Comparison of ENCODE assay signal across 8 mouse cellular contexts in genomic region chr10:40884279-40884806, GRCm38 (mm10). TPM values are rescaled to one million over a fixed set of nuclear protein-coding genes. Genes with fewer than 3 reads are reported as not detected.
A peak's percentile ranks its signal among the peaks of the same experiment; 100 is the strongest.
DNase-seq lines count a peak whose midpoint lies in the region; ATAC-seq and TF ChIP-seq lines count a peak whose summit lies in the region.

No protein-coding gene starts in this region.

- no peak for TF ChIP-seq POLR2A in CH12.LX (IDR thresholded peaks at IDR 0.05; ENCODE audit: low read depth, low read length)

- H3K27me3 ChIP-seq in CH12.LX (replicated peaks), result peaks cover 35% of the 10 kb centered on the region
- no peaks in the 10 kb centered on the region for H3K27me3 ChIP-seq in embryonic facial prominence, embryonic 13.5 days
- H3K27me3 ChIP-seq in heart, postnatal 0 days (ENCODE audit: control insufficient read depth, insufficient read depth, low read length), result no peaks in the 10 kb centered on the region
- H3K27me3 ChIP-seq in liver, postnatal 0 days (ENCODE audit: insufficient read depth, low read length), result peaks cover 16% of the 10 kb centered on the region

- in situ Hi-C loops in CH12.LX (cut with MboI; ENCODE audit: low pct_ligation_motif_present, low pct_unique_long_range_greater_than_20kb, low sequenced_read_pairs), result no loop called here

- DNase-seq in CH12.LX (ENCODE audit: extremely low read depth), result no peak
- peak; percentile 41 for DNase-seq in adrenal gland, postnatal 14 days
- peak; percentile 46 for DNase-seq in heart, postnatal 0 days (ENCODE audit: low spot score)
- peak; percentile 52 to 68 for DNase-seq in kidney, postnatal 4 days
- DNase-seq in liver, postnatal 0 days, result peak; percentile 30
- DNase-seq in ovary, postnatal 14 days (ENCODE audit: low spot score), result peak; percentile 17
- peak; percentile 37 for DNase-seq in thymus, postnatal 14 days

- TF ChIP-seq CTCF in CH12.LX (conservative IDR thresholded peaks at IDR 0.05 in 1 of 2, IDR thresholded peaks at IDR 0.05 in 1 of 2; ENCODE audit: low read depth in 2 of 2, low read length in 2 of 2), result peak in 1 of 2 experiments; percentile 29; a peak in 1 of 4 replicates
- TF ChIP-seq CTCF in heart, postnatal 0 days (IDR thresholded peaks at IDR 0.05; ENCODE audit: low read depth), result peak; percentile 81
- TF ChIP-seq CTCF in liver, postnatal 0 days (IDR thresholded peaks at IDR 0.05; ENCODE audit: low read depth), result peak; percentile 60

- peak overlapping the region; percentile 99 for H3K4me2 ChIP-seq in CH12.LX (ENCODE audit: insufficient read depth, low read depth, poor library complexity, severe bottlenecking)
- peak overlapping the region; percentile 75 for H3K4me2 ChIP-seq in embryonic facial prominence, embryonic 13.5 days
- H3K4me2 ChIP-seq in heart, postnatal 0 days (ENCODE audit: low read depth, low read length), result peak overlapping the region; percentile 99
- H3K4me2 ChIP-seq in liver, postnatal 0 days (ENCODE audit: low read depth, low read length), result peak overlapping the region; percentile 99

- peak overlapping the region in 2 of 3 experiments; percentile 80 to 95 for H3K4me3 ChIP-seq in CH12.LX (replicated peaks in 1 of 3; ENCODE audit: low read depth in 2 of 3, low read length in 2 of 3, poor library complexity in 1 of 3)
- peak overlapping the region; percentile 91 for H3K4me3 ChIP-seq in embryonic facial prominence, embryonic 13.5 days
- H3K4me3 ChIP-seq in heart, postnatal 0 days (ENCODE audit: low read depth, low read length), result peak overlapping the region; percentile 76
- H3K4me3 ChIP-seq in liver, postnatal 0 days (ENCODE audit: low read depth, low read length), result peak overlapping the region; percentile 91

- peaks cover 0 to 16% of the 10 kb centered on the region in 2 experiments; a peak in 2 of 4 replicates for H3K4me1 ChIP-seq in CH12.LX (ENCODE audit: control insufficient read depth in 1 of 2, insufficient read depth in 2 of 2)
- H3K4me1 ChIP-seq in embryonic facial prominence, embryonic 13.5 days, result peaks cover 18% of the 10 kb centered on the region
- peaks cover 11% of the 10 kb centered on the region for H3K4me1 ChIP-seq in heart, postnatal 0 days (ENCODE audit: control insufficient read depth, insufficient read depth)
- peaks cover 17% of the 10 kb centered on the region for H3K4me1 ChIP-seq in liver, postnatal 0 days (ENCODE audit: insufficient read depth)

- H3K27ac ChIP-seq in CH12.LX (ENCODE audit: insufficient read depth, low read depth), result no peak overlapping the region
- peak overlapping the region; percentile 96 for H3K27ac ChIP-seq in embryonic facial prominence, embryonic 13.5 days
- H3K27ac ChIP-seq in heart, postnatal 0 days (ENCODE audit: low read depth), result peak overlapping the region; percentile 86; the same call in 1 of the 2 replicates
- H3K27ac ChIP-seq in liver, postnatal 0 days (ENCODE audit: low read depth), result no peak overlapping the region

- WGBS in embryonic facial prominence, embryonic 13.5 days, result under 1% methylated on average over 40 of the region's 40 CpGs
- WGBS in heart, postnatal 0 days, result under 1% methylated on average over 34 of the region's 40 CpGs
- WGBS in liver, postnatal 0 days (ENCODE audit: insufficient replicate concordance), result under 1% methylated on average over 40 of the region's 40 CpGs

- TF ChIP-seq EP300 in CH12.LX (IDR thresholded peaks at IDR 0.05; ENCODE audit: low read length), result no peak
- TF ChIP-seq EP300 in heart, postnatal 0 days (IDR thresholded peaks at IDR 0.05; ENCODE audit: low read depth), result no peak
- TF ChIP-seq EP300 in liver, postnatal 0 days (IDR thresholded peaks at IDR 0.05; ENCODE audit: low read depth), result no peak

- peak; percentile 13 for TF ChIP-seq RAD21 in CH12.LX (IDR thresholded peaks at IDR 0.05; ENCODE audit: low read depth, low read length)

- H3K79me2 ChIP-seq in CH12.LX (replicated peaks; ENCODE audit: control insufficient read depth, extremely low read depth, insufficient read depth, poor library complexity, severe bottlenecking), result peaks cover 16% of the 10 kb centered on the region

- peaks cover 0 to 12% of the 10 kb centered on the region in 2 experiments for H3K36me3 ChIP-seq in CH12.LX (replicated peaks in 1 of 2; ENCODE audit: control insufficient read depth in 1 of 2, insufficient read depth in 1 of 2, low read length in 1 of 2)
- no peaks in the 10 kb centered on the region for H3K36me3 ChIP-seq in embryonic facial prominence, embryonic 13.5 days
- no peaks in the 10 kb centered on the region for H3K36me3 ChIP-seq in heart, postnatal 0 days (replicated peaks; ENCODE audit: control insufficient read depth, insufficient read depth, low read length)
- H3K36me3 ChIP-seq in liver, postnatal 0 days (replicated peaks; ENCODE audit: insufficient read depth, low read length), result peaks cover 2% of the 10 kb centered on the region; the same call in 1 of the 2 replicates

- peak; percentile 3; the same call in 1 of the 2 replicates for ATAC-seq in embryonic facial prominence, embryonic 13.5 days (ENCODE audit: insufficient number of reproducible peaks, insufficient read depth, low FRiP score, low TSS enrichment, low read depth)
- ATAC-seq in heart, postnatal 0 days (ENCODE audit: insufficient read depth, low read depth), result no peak; the same call in 1 of the 2 replicates
- no peak for ATAC-seq in liver, postnatal 0 days

- no peaks in the 10 kb centered on the region for H3K9me3 ChIP-seq in CH12.LX (replicated peaks; ENCODE audit: low read length)
- H3K9me3 ChIP-seq in embryonic facial prominence, embryonic 13.5 days, result no peaks in the 10 kb centered on the region
- no peaks in the 10 kb centered on the region for H3K9me3 ChIP-seq in heart, postnatal 0 days (replicated peaks; ENCODE audit: control insufficient read depth, low read length)
- H3K9me3 ChIP-seq in liver, postnatal 0 days (ENCODE audit: low read length), result no peaks in the 10 kb centered on the region

- H3K9ac ChIP-seq in CH12.LX (ENCODE audit: insufficient read depth, low read depth), result no peak overlapping the region
- H3K9ac ChIP-seq in embryonic facial prominence, embryonic 13.5 days, result peak overlapping the region; percentile 94
- peak overlapping the region; percentile 63 for H3K9ac ChIP-seq in heart, postnatal 0 days (replicated peaks; ENCODE audit: low read depth, low read length)
- H3K9ac ChIP-seq in liver, postnatal 0 days (replicated peaks), result peak overlapping the region; percentile 63

- dilution Hi-C loops in CH12.LX (cut with MboI; ENCODE audit: extremely low pct_ligation_motif_present, extremely low pct_unique_long_range_greater_than_20kb, low sequenced_read_pairs), result no loop called here

TF ChIP-seq in CH12.LX, 34 proteins besides CTCF, POLR2A, EP300 and RAD21:
- TF ChIP-seq MXI1 (IDR thresholded peaks at IDR 0.05; ENCODE audit: low read depth, low read length), result no peak
- no peak for TF ChIP-seq JUN (IDR thresholded peaks at IDR 0.05; ENCODE audit: insufficient read depth, low read depth, low read length)
- TF ChIP-seq MAX (IDR thresholded peaks at IDR 0.05; ENCODE audit: low read length), result no peak
- no peak for TF ChIP-seq MAZ (IDR thresholded peaks at IDR 0.05; ENCODE audit: low read depth, low read length)

RNA-seq across cellular contexts. Expression of gene Wasf1, which starts 1.1 kb away (rescaled TPM):
- total RNA-seq in CH12.LX (2012; rRNA removed) (not detected in 2 replicates), CH12.LX (2014; rRNA removed) (0.08 TPM in 1 of 2 replicates, not detected in the other)
- polyA plus RNA-seq in CH12.LX (2012; ENCODE audit: insufficient read length, low read depth), result 0.09 and 0.10 TPM in 2 replicates
- 5.6 and 6.9 TPM in 2 replicates for total RNA-seq in adrenal gland, postnatal 14 days (2021)
- 27.3 and 29.1 TPM in 2 replicates for polyA plus RNA-seq in embryonic facial prominence, embryonic 13.5 days (2015; fragmentation: Nextera tagmentation; extraction: Ambion mirVana)
- total RNA-seq in heart, postnatal 0 days (2014; rRNA removed; ENCODE audit: low replicate concordance), result 0.66 and 1.8 TPM in 2 replicates
- polyA plus RNA-seq in heart, postnatal 0 days (2015; fragmentation: Nextera tagmentation; extraction: Ambion mirVana), result 4.6 and 4.9 TPM in 2 replicates
- 0.59 and 0.61 TPM in 2 replicates for polyA plus RNA-seq in liver, postnatal 0 days (2015; fragmentation: Nextera tagmentation; extraction: Ambion mirVana)

RNA-seq across cellular contexts. Expression of gene Cdc40, which starts 1.2 kb away (rescaled TPM):
- total RNA-seq in CH12.LX (2012; rRNA removed) (12.7 and 13.6 TPM in 2 replicates), CH12.LX (2014; rRNA removed) (8.7 and 10.6 TPM in 2 replicates)
- polyA plus RNA-seq in CH12.LX (2012; ENCODE audit: insufficient read length, low read depth), result 34.2 and 36.0 TPM in 2 replicates
- 24.0 and 28.0 TPM in 2 replicates for total RNA-seq in adrenal gland, postnatal 14 days (2021)
- polyA plus RNA-seq in embryonic facial prominence, embryonic 13.5 days (2015; fragmentation: Nextera tagmentation; extraction: Ambion mirVana), result 37.1 and 39.7 TPM in 2 replicates
- total RNA-seq in heart, postnatal 0 days (2014; rRNA removed; ENCODE audit: low replicate concordance), result 17.6 and 19.0 TPM in 2 replicates
- 17.1 and 18.0 TPM in 2 replicates for polyA plus RNA-seq in heart, postnatal 0 days (2015; fragmentation: Nextera tagmentation; extraction: Ambion mirVana)
- 9.4 and 10.3 TPM in 2 replicates for polyA plus RNA-seq in liver, postnatal 0 days (2015; fragmentation: Nextera tagmentation; extraction: Ambion mirVana)

Comparison
In these comparisons a context has a peak if more than half of its experiments do, and no peak if none do; other contexts are left out.
1. H3K27ac ChIP-seq: peak in embryonic facial prominence, embryonic 13.5 days (single experiment) and heart, postnatal 0 days (single experiment); none in CH12.LX (single experiment) and liver, postnatal 0 days (single experiment).
2. Peak in every context shown above with its lines, with median percentiles within 50 percentile points of each other: H3K4me2 ChIP-seq and H3K4me3 ChIP-seq.